ENCODE assay signal across 14 mouse cellular contexts in the genomic region with DNA sequence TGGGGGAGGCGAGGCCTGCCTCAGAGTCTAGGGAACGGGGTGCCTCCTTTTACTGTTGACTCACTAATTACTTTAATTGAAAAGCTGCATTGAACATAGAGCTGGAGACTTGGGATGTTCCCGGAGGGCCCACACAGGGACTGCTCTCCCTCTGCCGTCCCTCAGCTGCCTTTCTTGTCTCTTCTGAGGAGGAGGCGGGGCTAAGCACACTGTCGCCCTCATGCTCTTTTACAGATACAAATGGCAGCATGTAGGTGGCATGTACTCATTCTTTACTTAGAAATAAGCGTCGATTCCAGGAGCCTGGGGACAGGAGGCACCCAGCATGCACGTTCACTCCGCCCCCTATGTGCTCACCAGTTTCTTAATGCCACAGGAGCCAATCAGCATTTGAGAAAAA. TPM values are rescaled to one million over a fixed set of nuclear protein-coding genes. Genes with fewer than 3 reads are reported as not detected.
DNase-seq lines count a peak whose midpoint lies in the region.
"Had no signal": no experiment of that assay in that cellular context is flagged by ENCODE, and none has a peak within 500 bp of the region (broad histone marks: within the 10 kb centered on the region; RNA-seq: fewer than 3 reads in every experiment).

No protein-coding gene starts in this region.

- peak; percentile 48 to 57 for DNase-seq in frontal cortex, adult 2 months (ENCODE audit: extremely low spot score in 1 of 2, low spot score in 1 of 2)
- no peak for DNase-seq in frontal cortex, postnatal 14 days (ENCODE audit: low spot score in 2 of 2)
- peak; percentile 48 to 65 for DNase-seq in left cerebral cortex, postnatal 14 days (ENCODE audit: low spot score in 2 of 2)
- no peak for DNase-seq in left cerebral cortex, adult 11 months (ENCODE audit: low spot score)
- DNase-seq in right cerebral cortex, postnatal 36 days (ENCODE audit: low spot score in 2 of 2) = peak; percentile 46 to 76
- DNase-seq in right cerebral cortex, postnatal 10 days (ENCODE audit: low spot score in 2 of 2) = no peak
- peak; percentile 65 for DNase-seq in telencephalon, adult 2 months (ENCODE audit: low read depth, low spot score)
- DNase-seq in urinary bladder, postnatal 4 days (ENCODE audit: low spot score in 2 of 2) = no peak
- DNase-seq: adrenal gland, adult 8-10 months; cerebellum, adult 9-11 months; gastrocnemius, postnatal 14 days; heart, postnatal 10 days; lung, postnatal 10 days; thymus, postnatal 25 days had no signal

- intact Hi-C loops in left cerebral cortex, postnatal 14 days (cut with DNase I) = loop anchor here (5.0 kb wide), 1 partner anchor 154 kb away; no protein-coding TSS in a partner anchor

RNA-seq across cellular contexts. Expression of a gene that starts 39.2 kb away (rescaled TPM):
- 28.3 and 29.4 TPM in 2 replicates for polyA plus RNA-seq in frontal cortex, adult 2 months (2012; rRNA removed)
- 10 to 100 TPM; 23.2 to 24.5 TPM for total RNA-seq in left cerebral cortex, postnatal 14 days (2021)

Comparison
In these comparisons a context has a peak if more than half of its experiments do, and no peak if none do; other contexts are left out.
1. DNase-seq: peak in frontal cortex, adult 2 months (2 of 2), left cerebral cortex, postnatal 14 days (2 of 2), right cerebral cortex, postnatal 36 days (2 of 2) and telencephalon, adult 2 months (single experiment); none in frontal cortex, postnatal 14 days (0 of 2), left cerebral cortex, adult 11 months (single experiment), right cerebral cortex, postnatal 10 days (0 of 2) and urinary bladder, postnatal 4 days (0 of 2).